15 mouse cellular contexts compared by ENCODE assay signal in genomic region chr11:114548658-114549057, GRCm38 (mm10).
"Had no signal": no experiment of that assay in that cellular context is flagged by ENCODE, and none has a peak within 500 bp of the region (broad histone marks: within the 10 kb centered on the region; RNA-seq: fewer than 3 reads in every experiment).

No protein-coding gene starts in this region.

- H3K27ac ChIP-seq: kidney, postnatal 0 days; limb, embryonic 10.5 days; liver, embryonic 15.5 days; midbrain, embryonic 10.5 days had no signal

- H3K4me1 ChIP-seq: liver, embryonic 15.5 days had no signal

- H3K9me3 ChIP-seq: limb, embryonic 10.5 days; liver, embryonic 15.5 days; midbrain, embryonic 10.5 days had no signal

- H3K4me3 ChIP-seq: limb, embryonic 10.5 days; liver, embryonic 15.5 days; midbrain, embryonic 10.5 days had no signal

- ATAC-seq: lung, postnatal 0 days; midbrain, embryonic 16.5 days had no signal

- H3K9ac ChIP-seq: liver, embryonic 15.5 days had no signal

- H3K27me3 ChIP-seq: liver, embryonic 15.5 days had no signal

- H3K36me3 ChIP-seq: limb, embryonic 10.5 days; liver, embryonic 15.5 days; midbrain, embryonic 10.5 days had no signal

- H3K4me2 ChIP-seq: liver, embryonic 11.5 days; liver, embryonic 15.5 days had no signal

- DNase-seq: kidney, adult 9 months; kidney, postnatal 36 days; layer of hippocampus, adult 9-11 months; lung, adult 2 months; lung, postnatal 36 days; right cerebral cortex, adult 18-20 months; right cerebral cortex, postnatal 25 days; thymus, postnatal 36 days had no signal
